Mouse (Mus musculus): Measurements from ENCODE around the gene Gla.

DNA sequence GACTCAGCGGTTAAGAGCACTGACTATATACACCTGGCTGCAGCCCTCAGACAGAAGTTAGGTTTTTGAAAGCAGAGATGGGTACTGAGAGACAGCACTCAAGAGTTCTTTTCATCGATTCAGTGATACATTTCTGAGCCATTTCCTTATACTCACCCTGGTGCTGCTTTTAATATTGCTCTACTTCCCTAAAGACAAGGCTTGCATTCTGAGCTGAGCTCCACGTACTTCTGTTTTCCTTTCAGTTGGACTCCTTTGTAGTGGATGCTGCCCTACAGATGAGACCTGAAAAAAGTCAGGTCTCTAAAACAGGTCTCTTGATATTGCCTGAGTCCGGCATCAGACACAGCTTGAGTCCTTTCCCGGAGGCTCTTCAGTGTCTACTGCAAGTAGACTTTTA, 31.8 kb upstream of the Gla start:
- TF ChIP-seq POLR2A (IDR thresholded peaks at IDR 0.05; ENCODE audit: low read depth, low read length) (no peak), CTCF (conservative IDR thresholded peaks at IDR 0.05; ENCODE audit: insufficient read depth, insufficient read length, low read depth, low read length) (no peak)
